Mouse (Mus musculus) adrenal gland, adult (tissue): ENCODE data around the gene Olfr1123.
"Not testable (repeated sequence)": the region's sequence is repeated elsewhere in the genome, so short reads cannot be mapped to it uniquely, and the experiment has no call there.

ENCODE experiments used
- DNase-seq, 2 experiments: peaks; one replicate each; pipeline ENCODE4 v3.0.0; 2022 to 2023; ENCODE audit warnings: low spot score in 1 of 2; ENCODE audit not compliant: inconsistent age in 2 of 2

Gene Olfr1123

GRCm38 (mm10) chr2:87416335-87416734 lies at the start of gene Olfr1123:
TSS of gene Olfr1123 (plus strand) at chr2:87416635.
- no peak for DNase-seq

- no peak for DNase-seq
Measured at GRCm38 (mm10) chr2:87369595-87369994, 46.8 kb upstream of the Olfr1123 start, which contains the start of gene Olfr1121. TSS of gene Olfr1121 (plus strand) at chr2:87369895.

GRCm38 (mm10) chr2:87371726-87372125 lies 44.7 kb upstream of the Olfr1123 start:
- no peak for DNase-seq

- DNase-seq, result no peak
Measured at GRCm38 (mm10) chr2:87383935-87384334, 32.5 kb upstream of the Olfr1123 start.

- no peak for DNase-seq
Measured at GRCm38 (mm10) chr2:87385549-87385948, 30.9 kb upstream of the Olfr1123 start, which contains the start of gene Olfr1122. TSS of gene Olfr1122 (plus strand) at chr2:87385849.

- DNase-seq, result not testable (repeated sequence)
Measured at GRCm38 (mm10) chr2:87393605-87394004, 22.8 kb upstream of the Olfr1123 start.

GRCm38 (mm10) chr2:87394686-87395085 lies 21.7 kb upstream of the Olfr1123 start:
- DNase-seq, result not testable (repeated sequence)

- DNase-seq, result no peak
Measured at GRCm38 (mm10) chr2:87429975-87430374, 13.5 kb downstream of the Olfr1123 start, which contains the start of gene Olfr1124. TSS of gene Olfr1124 (plus strand) at chr2:87430275.

GRCm38 (mm10) chr2:87437731-87438130 lies 21.3 kb downstream of the Olfr1123 start:
- no peak for DNase-seq

- DNase-seq, result no peak
Measured at GRCm38 (mm10) chr2:87453662-87454061, 37.2 kb downstream of the Olfr1123 start, which contains the start of gene Olfr1126. TSS of gene Olfr1126 (plus strand) at chr2:87453962.

GRCm38 (mm10) chr2:87461769-87462168 lies 45.3 kb downstream of the Olfr1123 start:
- DNase-seq, result no peak
